Mouse (Mus musculus) megakaryocyte, embryonic 14.5 days (primary cell): Measurements from ENCODE around the gene Cyb561.

Experiments
- FLI1 ChIP-seq: IDR thresholded peaks from 2 replicates; pipeline ENCODE4 v1.6.1; 2012; ENCODE audit warnings: low read length, inconsistent platforms, mixed read lengths
- GATA1 ChIP-seq: IDR thresholded peaks from 3 replicates; pipeline ENCODE4 v1.6.1; 2012; ENCODE audit warnings: mixed read lengths, low read length, inconsistent platforms, borderline replicate concordance

DNA sequence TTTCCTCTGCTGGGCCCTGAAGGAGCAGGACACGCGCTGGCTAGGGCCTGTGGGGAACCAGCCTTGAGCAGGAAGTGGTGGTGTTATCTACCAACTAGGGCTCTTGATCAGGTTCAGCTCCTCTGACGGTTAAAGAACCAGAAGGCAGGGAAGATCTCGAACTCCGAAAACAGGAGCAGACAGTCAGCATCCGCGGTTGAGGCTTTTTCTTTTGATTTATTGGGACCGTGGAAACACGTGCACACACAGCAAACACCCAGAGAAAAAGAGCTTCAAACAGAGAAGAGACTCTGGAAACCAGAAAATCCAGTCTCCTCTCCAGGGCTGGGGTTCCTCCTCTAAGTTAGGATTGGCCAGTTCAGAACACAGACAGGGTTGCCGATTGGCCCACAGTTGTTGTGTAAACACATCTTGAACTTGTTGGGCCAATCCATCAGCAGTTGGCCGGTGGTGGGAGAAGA, 6.4 kb downstream of the Cyb561 start:
- no peak for TF ChIP-seq GATA1
- TF ChIP-seq FLI1, result no peak
